Mouse (Mus musculus) duodenum, adult 2 months (tissue): ENCODE data around the gene Vmn1r139. TPM values are rescaled to one million over a fixed set of nuclear protein-coding genes. Genes with fewer than 3 reads are reported as not detected.

ENCODE experiments used
- polyA plus RNA-seq: library from polyadenylated mRNA; depleted of rRNA; stranded (reverse); fragments of >200 nt; gene quantifications from 2 replicates; pipeline ENCODE4 v1.2.3, GENCODE M21; 2012; ENCODE audit warnings: low replicate concordance; rRNA removed

The Vmn1r139 gene
- polyA plus RNA-seq = not detected in 2 replicates

GRCm38 (mm10) chr7:22068757-22069156, at the start of gene Vmn1r139:
Vmn1r139 (plus strand) TSS chr7:22069057.

GRCm38 (mm10) chr7:22028797-22029196, 40.1 kb upstream of the Vmn1r139 start, which contains the start of gene Vmn1r138:
Vmn1r138 (minus strand) TSS chr7:22028897.

GRCm38 (mm10) chr7:22056205-22056604, 12.7 kb upstream of the Vmn1r139 start, which contains the start of gene Gm6176:
Gm6176 (minus strand) TSS chr7:22056305.

GRCm38 (mm10) chr7:22118145-22118544, 49.3 kb downstream of the Vmn1r139 start, which contains the start of gene Gm16451:
Gm16451 (minus strand) TSS chr7:22118245.

GRCm38 (mm10) chr7:22134641-22135040, 65.8 kb downstream of the Vmn1r139 start, which contains the start of gene Gm10666:
Gm10666 (minus strand) TSS chr7:22134741.

Other genes with a start within 250 kb of the Vmn1r139 start
- not detected in 2 replicates for gene Vmn1r135, start 236.7 kb upstream of the Vmn1r139 start, polyA plus RNA-seq
- gene Gm5725, start 224.8 kb upstream of the Vmn1r139 start, polyA plus RNA-seq = not detected in 2 replicates
- gene Gm5891, start 147.8 kb upstream of the Vmn1r139 start, polyA plus RNA-seq = not detected in 2 replicates
- gene Vmn1r137, start 74.5 kb upstream of the Vmn1r139 start, polyA plus RNA-seq = not detected in 2 replicates
- not detected in 2 replicates for gene Vmn1r138, start 40.2 kb upstream of the Vmn1r139 start, polyA plus RNA-seq
- gene Gm6176, start 12.8 kb upstream of the Vmn1r139 start, polyA plus RNA-seq = not detected in 2 replicates
- gene Gm16451, start 49.2 kb downstream of the Vmn1r139 start, polyA plus RNA-seq = not detected in 2 replicates
- gene Gm10666, start 65.7 kb downstream of the Vmn1r139 start, polyA plus RNA-seq = not detected in 2 replicates
- not detected in 2 replicates for gene Vmn1r142, start 95.0 kb downstream of the Vmn1r139 start, polyA plus RNA-seq
- not detected in 2 replicates for gene Vmn1r143, start 120.3 kb downstream of the Vmn1r139 start, polyA plus RNA-seq
- not detected in 2 replicates for gene Gm8653, start 132.2 kb downstream of the Vmn1r139 start, polyA plus RNA-seq
- not detected in 2 replicates for gene Gm8453, start 160.4 kb downstream of the Vmn1r139 start, polyA plus RNA-seq